Mouse (Mus musculus) heart, postnatal 0 days (tissue): ENCODE results near the gene Ripor3. TPM values are rescaled to one million over a fixed set of nuclear protein-coding genes. Genes with fewer than 3 reads are reported as not detected.

ENCODE experiments used
- ATAC-seq: fragments of 200-750 bp; cut with Nextera tagmentation; 2 replicates; pipeline ENCODE4 v1.8.0; 2017; ENCODE audit warnings: low read depth, moderate number of reproducible peaks, moderate library complexity; ENCODE audit not compliant: insufficient read depth
- DNase-seq: peaks from one replicate; pipeline ENCODE4 v3.0.0-alpha.2; 2016; ENCODE audit warnings: low spot score
- H3K27ac ChIP-seq: fragments of 300-500 bp; sonication (generic); 2 replicates; pipeline ENCODE4 v1.5.1; 2014; ENCODE audit warnings: low read depth, mild to moderate bottlenecking
- H3K27me3 ChIP-seq: fragments of 300-500 bp; sonication (generic); 2 replicates; pipeline ENCODE4 v1.6.1; 2014; ENCODE audit warnings: low read length, mixed read lengths; ENCODE audit not compliant: control insufficient read depth, insufficient read depth
- H3K36me3 ChIP-seq: fragments of 300-500 bp; sonication (generic); replicated peaks from 2 replicates; pipeline ENCODE4 v1.6.1; 2014; ENCODE audit warnings: low read length, mixed read lengths; ENCODE audit not compliant: control insufficient read depth, insufficient read depth
- H3K4me1 ChIP-seq: fragments of 300-500 bp; sonication (generic); 2 replicates; pipeline ENCODE4 v1.6.1; 2014; ENCODE audit warnings: antibody characterized with exemption; ENCODE audit not compliant: control insufficient read depth, insufficient read depth
- H3K4me2 ChIP-seq: fragments of 300-500 bp; sonication (generic); 2 replicates; pipeline ENCODE4 v1.6.1; 2014; ENCODE audit warnings: low read depth, mild to moderate bottlenecking, low read length, moderate library complexity
- H3K4me3 ChIP-seq: fragments of 300-500 bp; sonication (generic); 2 replicates; pipeline ENCODE4 v1.5.1; 2014; ENCODE audit warnings: low read depth, low read length
- H3K9ac ChIP-seq: fragments of 300-500 bp; sonication (generic); replicated peaks from 2 replicates; pipeline ENCODE4 v1.6.1; 2014; ENCODE audit warnings: low read depth, low read length, mixed read lengths
- H3K9me3 ChIP-seq: fragments of 300-500 bp; sonication (generic); replicated peaks from 2 replicates; pipeline ENCODE4 v1.6.1; 2016; ENCODE audit warnings: low read length; ENCODE audit not compliant: control insufficient read depth
- CTCF ChIP-seq: IDR thresholded peaks from 2 replicates; pipeline ENCODE4 v1.5.1; 2016; ENCODE audit warnings: antibody characterized with exemption, control low read depth, low read depth
- EP300 ChIP-seq: IDR thresholded peaks from 2 replicates; pipeline ENCODE4 v1.6.1; 2016; ENCODE audit warnings: antibody characterized with exemption, low read depth
- WGBS: fragments of 180-500 bp; shearing (Covaris S2); extraction: QIAGEN DNeasy Blood & Tissue Kit; methylation state at CpG from one replicate; pipeline ENCODE4 v1.1.7; 2014; 5-methylcytosine and 5-hydroxymethylcytosine counted together
- polyA plus RNA-seq: library from polyadenylated mRNA; unstranded; fragments of >200 nt; fragmentation: Nextera tagmentation; extraction: Ambion mirVana; gene quantifications from 2 replicates; pipeline ENCODE4 v1.2.1, GENCODE M21; 2015
- total RNA-seq: library from RNA; depleted of rRNA; stranded (reverse); fragments of >200 nt; gene quantifications from 2 replicates; pipeline ENCODE4 v1.2.3, GENCODE M21; 2014; ENCODE audit warnings: low replicate concordance

The Ripor3 gene
- total and polyA plus RNA-seq, 2 experiments from 2014 or later: 0.29 to 1.9 TPM

- Histone ChIP-seq H3K9ac (no peak overlapping the region), H3K27ac (no peak overlapping the region)
- 33% methylated on average over 2 of the region's 3 CpGs for WGBS
Observed at GRCm38 (mm10) chr2:167997562-167997961, 12.9 kb downstream of the Ripor3 start.

GRCm38 (mm10) chr2:167996672-167997215 is 13.7 kb downstream of the Ripor3 start:
- Histone ChIP-seq H3K36me3 (no peaks in the 10 kb centered on the region), H3K9me3 (peaks cover 7% of the 10 kb centered on the region; the same call in 1 of the 2 replicates), H3K4me3 (no peak overlapping the region), H3K27ac (no peak overlapping the region), H3K27me3 (no peaks in the 10 kb centered on the region; the same call in 1 of the 2 replicates), H3K4me2 (no peak overlapping the region), H3K4me1 (no peaks in the 10 kb centered on the region), H3K9ac (no peak overlapping the region)
- no peak for ATAC-seq
- DNase-seq: no peak
- no peak for TF ChIP-seq CTCF
- no peak for TF ChIP-seq EP300
- 39% methylated on average over 8 of the region's 8 CpGs for WGBS

More at GRCm38 (mm10) chr2:167997562-167997961, 12.9 kb downstream of the Ripor3 start:
- ATAC-seq (no peak), DNase-seq (no peak)
- no peaks in the 10 kb centered on the region for H3K36me3 ChIP-seq
- H3K4me2 ChIP-seq: no peak overlapping the region
- H3K9me3 ChIP-seq: peaks cover 7% of the 10 kb centered on the region; the same call in 1 of the 2 replicates
- TF ChIP-seq EP300: no peak
- no peak for TF ChIP-seq CTCF
- H3K4me3 ChIP-seq: no peak overlapping the region
- no peaks in the 10 kb centered on the region; the same call in 1 of the 2 replicates for H3K27me3 ChIP-seq
- H3K4me1 ChIP-seq: no peaks in the 10 kb centered on the region

GRCm38 (mm10) chr2:167995870-167996635 is 14.4 kb downstream of the Ripor3 start:
- TF ChIP-seq EP300 (no peak), CTCF (no peak)
- DNase-seq (no peak), ATAC-seq (no peak; the same call in 1 of the 2 replicates)
- H3K9ac ChIP-seq: no peak overlapping the region
- peaks cover 7% of the 10 kb centered on the region; the same call in 1 of the 2 replicates for H3K9me3 ChIP-seq
- H3K36me3 ChIP-seq: no peaks in the 10 kb centered on the region
- no peak overlapping the region for H3K27ac ChIP-seq
- H3K27me3 ChIP-seq: no peaks in the 10 kb centered on the region; the same call in 1 of the 2 replicates
- WGBS: 47% methylated on average over 19 of the region's 19 CpGs
- no peaks in the 10 kb centered on the region for H3K4me1 ChIP-seq
- H3K4me2 ChIP-seq: no peak overlapping the region
- H3K4me3 ChIP-seq: no peak overlapping the region

- 69% methylated on average over 13 of the region's 13 CpGs for WGBS
- DNase-seq: no peak
- Histone ChIP-seq H3K4me2 (no peak overlapping the region), H3K27me3 (no peaks in the 10 kb centered on the region; the same call in 1 of the 2 replicates), H3K4me1 (peaks cover 11% of the 10 kb centered on the region), H3K4me3 (no peak overlapping the region), H3K9me3 (no peaks in the 10 kb centered on the region), H3K36me3 (no peaks in the 10 kb centered on the region), H3K27ac (no peak overlapping the region), H3K9ac (no peak overlapping the region)
- TF ChIP-seq EP300 (no peak), CTCF (no peak)
- ATAC-seq: no peak
Observed at GRCm38 (mm10) chr2:167993260-167993659, 17.2 kb downstream of the Ripor3 start.

GRCm38 (mm10) chr2:167989310-167989709 is 21.1 kb downstream of the Ripor3 start:
- DNase-seq (peak; percentile 81), ATAC-seq (peak; percentile 75)
- Histone ChIP-seq H3K27me3 (no peaks in the 10 kb centered on the region; the same call in 1 of the 2 replicates), H3K4me3 (no peak overlapping the region), H3K4me2 (peak overlapping the region; percentile 20; the same call in 1 of the 2 replicates), H3K27ac (no peak overlapping the region), H3K4me1 (peaks cover 14% of the 10 kb centered on the region), H3K36me3 (no peaks in the 10 kb centered on the region), H3K9ac (no peak overlapping the region), H3K9me3 (no peaks in the 10 kb centered on the region)
- TF ChIP-seq CTCF (no peak), EP300 (no peak)
- 30% methylated on average over 14 of the region's 14 CpGs for WGBS
